Mouse (Mus musculus) neural tube, embryonic 10.5 days (tissue): ENCODE data around the gene Cep57.
"Not testable (repeated sequence)": the region's sequence is repeated elsewhere in the genome, so short reads cannot be mapped to it uniquely, and the experiment has no call there.

Experiments
- DNase-seq: peaks from one replicate; pipeline ENCODE4 v3.0.0-alpha.2; 2017; ENCODE audit warnings: low spot score; ENCODE audit errors: extremely low spot score

The Cep57 gene

DNA sequence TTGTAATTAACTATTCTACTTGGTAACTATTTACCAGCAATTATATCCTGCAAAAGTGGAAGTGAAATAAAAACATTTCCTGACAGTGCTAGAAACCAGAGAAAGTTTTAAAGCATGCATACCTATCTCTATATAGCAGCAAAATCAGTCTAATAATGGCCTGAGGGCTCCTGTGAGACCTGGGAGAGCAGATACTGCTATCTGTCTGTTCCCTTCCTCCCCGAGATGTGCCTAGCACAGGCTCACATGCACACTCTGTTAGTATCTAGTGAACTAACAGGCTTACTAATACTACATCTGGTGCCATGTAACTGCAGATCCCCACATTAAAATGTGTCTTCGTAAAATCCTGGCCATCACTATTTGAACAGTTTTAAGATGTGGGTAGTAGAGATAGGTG lies 32.2 kb downstream of the Cep57 start:
- DNase-seq = no peak

DNA sequence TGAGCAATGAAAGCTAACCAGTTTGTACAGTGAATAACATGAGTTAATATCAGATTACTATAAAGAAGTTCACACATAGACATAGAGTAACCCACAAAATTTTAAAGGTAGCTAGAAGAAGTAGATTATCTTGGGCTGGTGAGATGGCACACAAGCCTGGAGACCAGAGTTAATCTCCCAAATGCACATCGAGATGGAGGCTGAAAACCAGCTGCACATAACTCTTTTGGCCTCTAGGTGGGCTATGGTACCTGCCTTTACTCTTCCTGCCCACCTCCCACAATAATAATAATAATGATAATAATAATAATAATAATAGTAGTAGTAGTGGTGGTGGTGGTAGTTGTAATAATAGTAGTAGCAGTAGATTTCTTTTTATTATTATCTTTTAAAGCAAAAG lies 32.6 kb downstream of the Cep57 start:
- no peak for DNase-seq

- DNase-seq = not testable (repeated sequence)
Observed at GRCm38 (mm10) chr9:13790864-13791263, 36.0 kb downstream of the Cep57 start.

DNA sequence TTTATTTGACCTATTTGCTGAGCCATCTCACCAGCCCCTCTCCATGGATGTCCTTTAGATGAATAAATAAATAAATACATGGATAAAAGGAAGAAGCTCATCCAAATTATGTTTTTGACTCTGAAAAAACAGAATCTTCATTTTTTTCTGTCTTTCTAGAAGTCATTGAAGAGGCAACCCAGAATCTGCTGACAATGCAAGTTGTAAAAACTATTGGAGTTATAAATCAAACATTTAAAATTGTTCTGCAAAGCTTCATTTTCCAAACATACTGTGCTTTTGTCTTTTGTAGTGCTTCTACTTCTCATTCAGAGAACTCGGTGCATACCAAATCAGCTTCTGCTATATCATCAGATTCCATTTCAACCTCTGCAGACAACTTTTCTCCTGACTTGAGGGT lies 44.9 kb downstream of the Cep57 start:
- DNase-seq = no peak

DNA sequence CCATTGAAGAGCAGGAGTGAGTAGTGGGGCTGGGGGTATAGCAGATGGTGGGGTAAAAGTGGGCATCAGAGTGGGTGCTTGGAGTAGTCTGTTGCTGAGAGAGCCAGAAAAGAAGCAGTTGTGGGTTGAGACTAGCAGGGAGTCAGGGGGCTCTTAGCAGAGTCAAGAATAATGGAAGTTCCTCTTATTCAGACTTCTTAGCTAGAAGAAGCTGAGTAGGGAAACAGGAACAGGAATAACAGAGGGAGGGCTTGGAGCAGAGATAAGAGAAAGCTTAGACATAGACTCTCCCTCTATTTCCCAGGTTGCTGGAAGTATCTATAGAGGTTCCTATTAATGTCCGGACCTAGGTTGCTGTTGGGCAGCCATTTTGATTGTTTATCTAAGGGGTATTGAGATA lies 52.2 kb downstream of the Cep57 start:
- no peak for DNase-seq

GRCm38 (mm10) chr9:13766570-13766969 lies 60.3 kb downstream of the Cep57 start:
- DNase-seq = no peak

- DNase-seq = no peak
Observed at GRCm38 (mm10) chr9:13765624-13766023, 61.3 kb downstream of the Cep57 start.

DNA sequence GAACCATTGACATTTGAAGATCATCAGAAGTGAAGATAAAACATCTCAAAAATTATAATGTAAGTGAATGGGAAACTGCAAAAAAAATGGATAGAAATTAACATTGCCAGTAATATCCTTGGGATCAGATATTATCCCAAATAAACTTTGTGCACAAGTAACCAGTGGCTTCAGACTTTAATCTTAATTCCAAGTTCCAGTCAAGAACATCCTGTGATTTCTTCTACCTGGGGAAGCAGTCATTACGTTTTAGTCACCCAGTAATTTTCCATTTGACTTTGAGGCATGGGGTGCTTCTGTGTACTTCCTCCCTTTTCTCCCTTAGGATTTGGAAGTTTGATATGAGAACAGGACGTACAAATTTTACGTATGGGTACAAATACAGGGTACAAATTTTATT lies 66.5 kb downstream of the Cep57 start:
- DNase-seq = no peak
